Mouse (Mus musculus) heart, embryonic 10.5 days (tissue): ENCODE results near the gene Olfr288. TPM values are rescaled to one million over a fixed set of nuclear protein-coding genes. Genes with fewer than 3 reads are reported as not detected.

ENCODE experiments used
- DNase-seq: peaks from one replicate; pipeline ENCODE4 v3.0.0-alpha.2; 2017; ENCODE audit warnings: low spot score
- H3K27ac ChIP-seq: fragments of 300-500 bp; sonication (generic); 2 replicates; pipeline ENCODE4 v1.5.1; 2016; ENCODE audit warnings: mild to moderate bottlenecking
- H3K27me3 ChIP-seq: fragments of 300-500 bp; sonication (generic); 2 replicates; pipeline ENCODE4 v1.6.1; 2016; ENCODE audit warnings: mild to moderate bottlenecking; ENCODE audit not compliant: poor library complexity, insufficient read depth, severe bottlenecking
- H3K36me3 ChIP-seq: fragments of 300-500 bp; sonication (generic); 2 replicates; pipeline ENCODE4 v1.6.1; 2016; ENCODE audit warnings: mild to moderate bottlenecking, moderate library complexity
- H3K4me1 ChIP-seq: fragments of 300-500 bp; sonication (generic); 2 replicates; pipeline ENCODE4 v1.6.1; 2016; ENCODE audit warnings: mild to moderate bottlenecking
- H3K4me3 ChIP-seq: fragments of 300-500 bp; sonication (generic); 2 replicates; pipeline ENCODE4 v1.5.1; 2016; ENCODE audit warnings: mild to moderate bottlenecking, moderate library complexity
- H3K9me3 ChIP-seq: fragments of 300-500 bp; sonication (generic); 2 replicates; pipeline ENCODE4 v1.6.1; 2016; ENCODE audit warnings: mild to moderate bottlenecking, moderate library complexity
- whole genome bisulfite sequencing: fragments of 180-500 bp; shearing (Covaris S2); methylation state at CpG from one replicate; pipeline ENCODE4 v1.1.7; 2016; 5-methylcytosine and 5-hydroxymethylcytosine counted together
- polyA plus RNA-seq: library from polyadenylated mRNA; unstranded; fragments of >200 nt; fragmentation: Nextera tagmentation; extraction: Ambion mirVana; gene quantifications from 2 replicates; pipeline ENCODE4 v1.2.1, GENCODE M21; 2016

Gene Olfr288
- polyA plus RNA-seq, result not detected in 2 replicates

GRCm38 (mm10) chr15:98195442-98195841, at the start of gene Olfr288:
Olfr288 (minus strand) TSS chr15:98195542.
- 61% methylated on average over 3 of the region's 3 CpGs for WGBS
- H3K27ac ChIP-seq, result no peak within 1 kb of the TSS

GRCm38 (mm10) chr15:98235442-98235841, 40.1 kb upstream of the Olfr288 start:
- H3K27ac ChIP-seq, result no peak overlapping the region
- H3K4me1 ChIP-seq, result no peaks in the 10 kb centered on the region
- no peak for DNase-seq
- no peaks in the 10 kb centered on the region; the same call in 1 of the 2 replicates for H3K27me3 ChIP-seq
- H3K36me3 ChIP-seq, result no peaks in the 10 kb centered on the region
- H3K9me3 ChIP-seq, result no peaks in the 10 kb centered on the region
- H3K4me3 ChIP-seq, result no peak overlapping the region
- 71% methylated on average over 4 of the region's 4 CpGs for WGBS

More at GRCm38 (mm10) chr15:98195442-98195841, at the start of gene Olfr288:
- H3K9me3 ChIP-seq, result no peaks in the 10 kb centered on the region
- DNase-seq, result no peak
- no peak within 1 kb of the TSS for H3K4me3 ChIP-seq
- no peaks in the 10 kb centered on the region for H3K27me3 ChIP-seq
- H3K4me1 ChIP-seq, result no peaks in the 10 kb centered on the region
- H3K36me3 ChIP-seq, result no peaks in the 10 kb centered on the region

- Histone ChIP-seq H3K36me3 (no peaks in the 10 kb centered on the region), H3K4me3 (no peak within 1 kb of the TSS), H3K4me1 (no peaks in the 10 kb centered on the region), H3K27ac (no peak within 1 kb of the TSS), H3K9me3 (no peaks in the 10 kb centered on the region), H3K27me3 (no peaks in the 10 kb centered on the region; the same call in 1 of the 2 replicates)
- DNase-seq, result no peak
- WGBS, result 73% methylated on average over 4 of the region's 4 CpGs
Observed at GRCm38 (mm10) chr15:98234350-98234749, 39.0 kb upstream of the Olfr288 start, which contains the start of gene Olfr286. Olfr286 (minus strand) TSS chr15:98234450.

- 68% methylated on average over 7 of the region's 7 CpGs for WGBS
- no peak overlapping the region for H3K27ac ChIP-seq
- no peaks in the 10 kb centered on the region for H3K27me3 ChIP-seq
- no peaks in the 10 kb centered on the region for H3K4me1 ChIP-seq
- H3K36me3 ChIP-seq, result no peaks in the 10 kb centered on the region
- no peak for DNase-seq
- H3K4me3 ChIP-seq, result no peak overlapping the region
- no peaks in the 10 kb centered on the region for H3K9me3 ChIP-seq
Observed at GRCm38 (mm10) chr15:98226096-98226495, 30.8 kb upstream of the Olfr288 start.

- no peak for DNase-seq
- H3K27me3 ChIP-seq, result no peaks in the 10 kb centered on the region
- H3K9me3 ChIP-seq, result no peaks in the 10 kb centered on the region
- H3K27ac ChIP-seq, result no peak overlapping the region
- 43% methylated on average over 16 of the region's 16 CpGs for WGBS
- no peaks in the 10 kb centered on the region for H3K4me1 ChIP-seq
- H3K36me3 ChIP-seq, result no peaks in the 10 kb centered on the region
- no peak overlapping the region for H3K4me3 ChIP-seq
Observed at GRCm38 (mm10) chr15:98225610-98226009, 30.3 kb upstream of the Olfr288 start.

GRCm38 (mm10) chr15:98222377-98222776, 27.0 kb upstream of the Olfr288 start:
- no peak overlapping the region for H3K27ac ChIP-seq
- H3K36me3 ChIP-seq, result no peaks in the 10 kb centered on the region
- H3K4me1 ChIP-seq, result no peaks in the 10 kb centered on the region
- no peak for DNase-seq
- no peaks in the 10 kb centered on the region for H3K9me3 ChIP-seq
- no peak overlapping the region for H3K4me3 ChIP-seq
- no peaks in the 10 kb centered on the region for H3K27me3 ChIP-seq

GRCm38 (mm10) chr15:98220877-98221276, 25.5 kb upstream of the Olfr288 start, which contains the start of the genes Gm44579 and Olfr287:
Gm44579 (minus strand) TSS chr15:98220977.
Olfr287 (minus strand) TSS chr15:98221056.
- no peak within 1 kb of the TSS for H3K27ac ChIP-seq
- 73% methylated on average over 4 of the region's 4 CpGs for whole genome bisulfite sequencing

GRCm38 (mm10) chr15:98214130-98214529, 18.8 kb upstream of the Olfr288 start:
- H3K36me3 ChIP-seq, result no peaks in the 10 kb centered on the region
- H3K27ac ChIP-seq, result no peak overlapping the region
- no peak for DNase-seq
- WGBS, result 70% methylated on average over 5 of the region's 5 CpGs
- H3K9me3 ChIP-seq, result no peaks in the 10 kb centered on the region
- H3K4me3 ChIP-seq, result no peak overlapping the region
- H3K27me3 ChIP-seq, result no peaks in the 10 kb centered on the region
- H3K4me1 ChIP-seq, result 0 out of 2 replicates have a peak, but pooled peaks cover 2% of the 10 kb centered on the region

More at GRCm38 (mm10) chr15:98220877-98221276, 25.5 kb upstream of the Olfr288 start, which contains the start of the genes Gm44579 and Olfr287:
- no peak for DNase-seq
- no peak within 1 kb of the TSS for H3K4me3 ChIP-seq
- no peaks in the 10 kb centered on the region for H3K4me1 ChIP-seq
- no peaks in the 10 kb centered on the region for H3K36me3 ChIP-seq
- no peaks in the 10 kb centered on the region for H3K9me3 ChIP-seq
- H3K27me3 ChIP-seq, result no peaks in the 10 kb centered on the region

- DNase-seq, result no peak
- H3K27ac ChIP-seq, result no peak overlapping the region
- WGBS, result 69% methylated on average over 5 of the region's 5 CpGs
Observed at GRCm38 (mm10) chr15:98213336-98213870, 18.1 kb upstream of the Olfr288 start.

GRCm38 (mm10) chr15:98209676-98210075, 14.3 kb upstream of the Olfr288 start:
- no peak overlapping the region for H3K4me3 ChIP-seq
- no peak overlapping the region for H3K27ac ChIP-seq
- 77% methylated on average over 7 of the region's 7 CpGs for WGBS
- no peaks in the 10 kb centered on the region for H3K9me3 ChIP-seq
- H3K27me3 ChIP-seq, result no peaks in the 10 kb centered on the region
- no peaks in the 10 kb centered on the region for H3K36me3 ChIP-seq
- 0 out of 2 replicates have a peak, but pooled peaks cover 2% of the 10 kb centered on the region for H3K4me1 ChIP-seq
- no peak for DNase-seq

More at GRCm38 (mm10) chr15:98213336-98213870, 18.1 kb upstream of the Olfr288 start:
- no peak overlapping the region for H3K4me3 ChIP-seq
- no peaks in the 10 kb centered on the region for H3K9me3 ChIP-seq
- H3K4me1 ChIP-seq, result 0 out of 2 replicates have a peak, but pooled peaks cover 2% of the 10 kb centered on the region
- H3K27me3 ChIP-seq, result no peaks in the 10 kb centered on the region
- no peaks in the 10 kb centered on the region for H3K36me3 ChIP-seq

GRCm38 (mm10) chr15:98184456-98184855, 10.9 kb downstream of the Olfr288 start:
- H3K9me3 ChIP-seq, result no peaks in the 10 kb centered on the region
- 73% methylated on average over 4 of the region's 4 CpGs for WGBS
- no peaks in the 10 kb centered on the region for H3K36me3 ChIP-seq
- DNase-seq, result no peak
- H3K27me3 ChIP-seq, result no peaks in the 10 kb centered on the region
- H3K27ac ChIP-seq, result no peak overlapping the region
- no peak overlapping the region for H3K4me3 ChIP-seq
- H3K4me1 ChIP-seq, result peaks cover 15% of the 10 kb centered on the region

GRCm38 (mm10) chr15:98181856-98182570, 13.3 kb downstream of the Olfr288 start:
- Histone ChIP-seq H3K9me3 (no peaks in the 10 kb centered on the region), H3K4me1 (peaks cover 15% of the 10 kb centered on the region), H3K36me3 (no peaks in the 10 kb centered on the region), H3K27me3 (no peaks in the 10 kb centered on the region), H3K4me3 (no peak overlapping the region; the same call in 1 of the 2 replicates), H3K27ac (peak overlapping the region; percentile 42; the same call in 1 of the 2 replicates)
- WGBS, result 55% methylated on average over 12 of the region's 12 CpGs
- no peak for DNase-seq

- Histone ChIP-seq H3K9me3 (no peaks in the 10 kb centered on the region), H3K27ac (peak overlapping the region; percentile 87), H3K27me3 (no peaks in the 10 kb centered on the region), H3K4me3 (peak overlapping the region; percentile 58), H3K36me3 (no peaks in the 10 kb centered on the region), H3K4me1 (peaks cover 15% of the 10 kb centered on the region)
- WGBS, result under 1% methylated on average over 30 of the region's 30 CpGs
- DNase-seq, result peak; percentile 98
Observed at GRCm38 (mm10) chr15:98181132-98181711, 14.1 kb downstream of the Olfr288 start.
